Mouse (Mus musculus): ENCODE results near the gene Efnb2.

Gene Efnb2

GRCm38 (mm10) chr8:8655346-8656340 is 5.4 kb downstream of the Efnb2 start:
- DNase-seq (ENCODE audit: low spot score): no peak

DNA sequence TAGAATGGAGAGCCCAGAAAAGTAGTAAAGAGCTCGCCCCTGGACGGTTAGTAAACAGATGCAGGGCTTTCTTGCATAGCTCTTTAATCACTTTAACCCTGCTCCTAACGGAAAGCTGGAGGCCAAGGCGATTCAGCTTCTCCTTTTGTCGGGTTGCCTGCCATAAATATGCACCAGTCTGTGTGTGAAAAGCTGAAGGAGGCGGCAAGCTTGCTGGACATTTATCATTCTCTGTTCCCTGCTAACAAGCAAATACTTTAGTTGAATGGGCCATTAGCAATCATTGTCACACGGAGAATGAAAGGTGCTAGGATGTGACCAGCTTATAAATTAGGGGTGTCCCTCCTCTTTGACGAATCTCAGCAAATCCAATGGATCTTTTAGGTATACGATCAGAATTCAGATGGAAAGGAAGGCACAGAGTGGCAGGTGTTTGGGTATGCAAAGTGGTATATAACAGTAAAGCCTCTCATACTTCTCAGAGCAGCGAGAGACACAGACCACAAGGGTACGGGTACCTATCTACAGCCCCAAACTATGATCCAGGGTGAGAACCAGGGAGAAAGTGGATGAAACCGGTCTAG is 7.0 kb downstream of the Efnb2 start:
- DNase-seq (ENCODE audit: low spot score): no peak

DNA sequence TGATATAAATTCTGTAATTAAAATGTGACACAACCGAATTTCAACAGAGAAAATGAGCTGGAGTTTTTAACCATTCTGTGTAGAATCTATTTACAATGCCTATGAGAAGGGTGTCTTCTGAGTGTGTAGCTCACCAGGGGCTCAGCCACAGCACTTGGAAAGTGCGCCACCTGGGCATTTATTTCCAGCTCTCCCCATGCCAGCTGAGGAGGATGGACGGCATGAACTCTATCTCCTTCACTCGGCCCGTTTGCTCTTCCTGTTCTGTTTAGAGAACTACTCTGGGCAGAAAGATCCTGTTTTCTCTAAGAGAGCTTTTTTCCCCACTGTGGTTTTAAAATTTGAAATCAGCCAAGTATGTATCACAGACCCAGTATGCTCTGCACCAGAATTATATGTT is 7.7 kb downstream of the Efnb2 start:
- DNase-seq (ENCODE audit: low spot score): no peak

DNA sequence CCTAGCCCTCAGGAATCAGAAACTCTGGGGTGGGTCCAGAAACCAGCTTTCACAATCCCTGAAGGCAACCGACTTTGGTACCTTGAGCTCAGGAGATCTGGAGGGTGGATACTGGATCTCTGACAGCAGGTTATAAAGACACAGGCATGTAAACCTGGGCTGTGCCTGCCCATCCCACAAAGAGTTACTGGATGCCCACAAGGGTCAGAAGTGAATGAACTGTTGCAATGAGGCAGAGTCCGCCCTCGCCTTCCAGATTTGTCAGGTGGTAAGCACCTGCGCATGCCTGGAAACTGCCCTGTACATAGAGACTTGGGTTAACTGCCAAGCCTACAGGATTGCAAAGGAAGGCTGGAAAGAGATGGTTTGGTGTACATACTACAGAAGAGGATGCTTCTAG is 8.7 kb downstream of the Efnb2 start:
- no peak for DNase-seq (ENCODE audit: low spot score)

DNA sequence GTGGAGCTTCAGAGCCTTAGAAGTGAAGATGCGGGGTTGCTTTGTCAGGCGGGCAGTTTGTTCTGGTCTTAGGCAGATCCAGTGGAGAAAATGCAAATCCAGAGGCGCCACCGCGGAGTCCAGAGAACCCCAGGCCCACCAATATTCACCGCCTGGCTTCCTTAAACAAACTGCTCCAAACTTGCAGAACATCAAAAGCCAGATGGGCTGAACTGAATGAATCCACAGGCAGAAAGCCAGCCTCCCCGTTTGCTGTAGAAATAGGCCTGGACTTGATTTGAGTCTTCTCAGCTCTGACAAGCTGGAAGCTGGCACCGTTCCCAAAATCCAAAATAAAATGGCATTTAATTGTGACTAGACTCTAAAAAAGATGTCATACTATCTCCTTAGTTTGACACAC is 11.1 kb downstream of the Efnb2 start:
- no peak for DNase-seq (ENCODE audit: low spot score)

- DNase-seq (ENCODE audit: low spot score): no peak
Observed at GRCm38 (mm10) chr8:8649536-8649935, 11.5 kb downstream of the Efnb2 start.

DNA sequence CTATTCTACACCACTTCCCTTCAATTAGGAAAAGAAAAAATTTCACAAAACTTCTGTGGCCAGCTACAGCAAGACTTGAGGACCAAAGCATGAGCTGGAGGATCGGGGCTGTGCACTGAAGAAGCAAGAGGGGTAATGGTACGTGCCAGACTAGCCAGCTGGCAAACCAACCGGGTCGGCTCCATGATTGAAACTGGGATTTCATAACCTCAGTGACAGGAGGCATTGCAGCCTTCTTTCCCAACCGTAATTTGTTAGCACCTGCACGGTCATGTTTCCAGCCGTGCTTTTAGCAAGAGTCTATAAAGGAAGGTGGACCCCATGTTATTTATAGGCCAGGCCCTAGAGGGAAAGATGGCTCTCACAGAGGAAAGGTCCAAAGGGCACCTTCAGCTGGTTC is 12.4 kb downstream of the Efnb2 start:
- no peak for DNase-seq (ENCODE audit: low spot score)

DNA sequence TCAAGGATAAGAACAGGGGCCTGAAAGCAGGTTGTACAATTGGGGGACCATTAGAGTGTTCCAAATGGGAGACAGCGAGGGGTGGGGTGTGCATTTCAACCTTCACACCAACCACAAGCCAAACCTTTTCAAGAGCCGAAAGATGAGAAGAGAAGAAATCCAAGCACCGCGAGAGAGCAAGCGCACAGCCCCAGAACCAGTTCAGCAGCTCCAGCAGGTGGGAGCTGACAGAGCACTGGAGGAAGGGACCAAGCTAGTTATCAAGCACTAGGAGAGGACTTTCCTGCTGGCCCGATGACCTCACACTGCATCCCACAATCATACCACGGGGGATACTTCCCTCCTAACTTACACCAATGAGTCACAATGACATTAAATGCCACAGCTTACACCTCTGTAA is 13.2 kb downstream of the Efnb2 start:
- no peak for DNase-seq (ENCODE audit: low spot score)

DNA sequence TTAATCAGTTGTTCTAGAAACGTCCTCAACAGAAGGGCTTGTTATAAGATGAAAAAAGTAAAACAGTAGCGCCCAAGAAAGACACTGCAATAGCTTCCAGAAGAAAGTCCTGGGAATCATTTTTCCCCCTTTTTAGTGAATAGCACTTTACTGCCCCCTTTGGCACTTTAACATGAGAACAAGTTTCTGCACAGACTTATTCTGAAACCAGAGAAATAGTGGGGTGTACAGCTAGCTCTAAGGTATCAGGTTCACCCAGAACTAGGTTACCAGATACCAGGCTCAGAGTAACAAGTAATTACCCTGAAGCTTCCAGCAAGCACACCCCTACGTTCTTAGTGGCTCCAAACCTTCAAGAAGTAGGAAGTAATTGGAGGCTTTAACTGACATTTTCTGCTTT is 13.7 kb downstream of the Efnb2 start:
- no peak for DNase-seq (ENCODE audit: low spot score)

- DNase-seq (ENCODE audit: low spot score): no peak
Observed at GRCm38 (mm10) chr8:8644160-8644915, 16.7 kb downstream of the Efnb2 start.

DNA sequence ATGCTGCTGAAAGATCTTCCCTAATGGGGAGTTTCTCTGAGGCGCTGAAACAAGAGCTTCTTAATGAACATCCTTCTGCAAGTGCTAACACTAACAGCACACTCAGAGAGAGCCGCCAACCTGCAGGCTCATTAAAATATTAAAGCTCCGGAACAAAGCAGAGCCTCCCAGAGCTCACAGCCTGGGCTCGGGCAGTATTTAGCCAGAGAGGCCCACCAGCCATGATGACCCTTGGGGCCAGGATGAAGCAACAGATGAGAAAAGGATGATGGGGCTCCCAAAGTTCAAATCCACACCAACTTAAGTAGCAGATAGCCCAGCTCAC is 20.8 kb downstream of the Efnb2 start:
- no peak for DNase-seq (ENCODE audit: low spot score)

GRCm38 (mm10) chr8:8639569-8640263 is 21.3 kb downstream of the Efnb2 start:
- no peak for DNase-seq (ENCODE audit: low spot score)

- no peak for DNase-seq (ENCODE audit: low spot score)
Observed at GRCm38 (mm10) chr8:8631394-8631793, 29.6 kb downstream of the Efnb2 start.

DNA sequence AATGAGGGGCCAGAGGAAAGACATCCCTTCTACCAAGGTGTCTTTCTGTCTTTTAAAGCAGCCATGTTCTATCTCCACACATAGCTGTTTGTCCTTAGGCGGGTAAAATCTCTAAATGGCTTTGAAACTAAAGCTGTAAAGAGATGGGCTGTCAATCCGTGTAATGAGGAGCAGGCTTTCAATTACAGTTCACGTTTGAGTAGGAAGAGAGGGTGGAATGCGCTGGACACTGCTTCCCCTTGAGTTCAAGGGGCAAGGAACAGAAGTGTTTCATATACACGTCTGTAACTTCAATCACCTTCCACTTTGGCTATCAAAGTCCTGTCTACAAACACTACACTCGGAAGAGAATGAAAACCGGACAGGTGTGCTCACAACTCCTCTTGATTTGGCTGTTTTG is 37.0 kb downstream of the Efnb2 start:
- no peak for DNase-seq (ENCODE audit: low spot score)

DNA sequence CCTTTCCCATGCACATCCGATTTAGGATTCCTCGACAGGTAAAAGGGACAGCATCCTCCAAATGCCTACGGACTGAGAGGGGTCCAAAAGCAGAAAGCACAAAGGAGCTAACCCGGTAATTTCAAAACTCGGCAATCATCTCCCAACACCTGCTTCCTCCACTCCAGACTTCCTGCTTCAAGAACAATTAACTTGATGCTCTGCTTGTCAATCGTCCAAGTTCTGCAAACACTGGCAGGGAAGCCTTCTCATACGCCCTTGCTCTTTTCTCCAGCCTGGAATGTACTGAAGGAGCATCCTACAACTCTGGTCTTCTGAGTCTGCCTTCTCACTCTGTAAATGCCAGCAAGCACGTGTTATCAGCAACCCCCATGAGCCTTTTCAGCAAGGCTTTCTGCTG is 37.6 kb downstream of the Efnb2 start:
- DNase-seq (ENCODE audit: low spot score): no peak

GRCm38 (mm10) chr8:8622476-8622875 is 38.6 kb downstream of the Efnb2 start:
- DNase-seq (ENCODE audit: low spot score): no peak

DNA sequence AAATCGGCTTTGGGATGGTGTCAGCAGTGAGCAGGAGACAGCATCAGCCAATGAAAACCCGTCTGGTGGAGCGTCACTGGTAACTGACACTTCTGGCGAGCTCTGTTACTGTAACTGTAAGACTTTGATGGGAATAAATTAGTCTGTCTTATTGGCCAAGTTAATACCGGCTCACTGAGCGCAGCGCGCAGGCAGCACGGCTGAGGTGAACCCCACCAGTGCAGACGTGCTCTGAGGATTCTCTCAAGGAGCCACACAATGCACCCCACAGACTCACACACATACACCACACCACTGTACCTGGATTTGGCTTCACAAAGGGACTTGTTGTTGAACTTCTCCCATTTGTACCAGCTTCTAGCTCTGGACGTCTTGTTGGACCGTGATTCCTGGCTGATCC is 39.0 kb downstream of the Efnb2 start:
- DNase-seq (ENCODE audit: low spot score): no peak

DNA sequence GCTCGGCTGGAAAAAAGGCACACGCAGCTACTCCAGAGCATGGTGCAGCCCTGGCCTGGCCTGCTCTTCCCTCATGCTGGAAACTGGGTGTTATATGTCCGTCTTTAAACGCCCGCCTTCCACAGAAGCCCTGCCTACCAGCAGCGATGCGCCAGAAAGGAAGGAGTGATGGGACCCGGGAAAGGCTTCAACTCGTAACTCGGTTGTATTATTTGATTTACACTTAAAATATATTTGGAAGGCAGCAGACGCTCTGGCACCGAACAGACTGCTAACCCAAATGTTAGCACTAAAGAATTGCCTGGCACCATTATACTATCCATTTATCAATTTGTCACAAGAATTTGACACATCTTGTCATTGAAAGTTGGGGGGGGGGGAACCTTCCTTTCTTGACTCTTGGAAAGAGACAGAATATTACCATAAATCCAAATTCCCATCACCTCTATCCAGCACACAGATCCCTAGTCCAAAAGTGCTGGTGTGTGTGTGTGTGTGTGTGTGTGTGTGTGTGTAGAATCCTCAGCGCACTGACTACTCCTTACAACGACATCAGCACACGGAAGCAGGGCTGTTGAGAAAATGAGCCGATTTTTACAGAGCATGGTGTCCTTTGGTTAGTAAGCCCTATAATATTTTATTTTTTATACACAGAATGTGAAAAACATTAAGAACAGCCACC is 39.7 kb downstream of the Efnb2 start:
- no peak for DNase-seq (ENCODE audit: low spot score)

- no peak for DNase-seq (ENCODE audit: low spot score)
Observed at GRCm38 (mm10) chr8:8620536-8620935, 40.5 kb downstream of the Efnb2 start.

DNA sequence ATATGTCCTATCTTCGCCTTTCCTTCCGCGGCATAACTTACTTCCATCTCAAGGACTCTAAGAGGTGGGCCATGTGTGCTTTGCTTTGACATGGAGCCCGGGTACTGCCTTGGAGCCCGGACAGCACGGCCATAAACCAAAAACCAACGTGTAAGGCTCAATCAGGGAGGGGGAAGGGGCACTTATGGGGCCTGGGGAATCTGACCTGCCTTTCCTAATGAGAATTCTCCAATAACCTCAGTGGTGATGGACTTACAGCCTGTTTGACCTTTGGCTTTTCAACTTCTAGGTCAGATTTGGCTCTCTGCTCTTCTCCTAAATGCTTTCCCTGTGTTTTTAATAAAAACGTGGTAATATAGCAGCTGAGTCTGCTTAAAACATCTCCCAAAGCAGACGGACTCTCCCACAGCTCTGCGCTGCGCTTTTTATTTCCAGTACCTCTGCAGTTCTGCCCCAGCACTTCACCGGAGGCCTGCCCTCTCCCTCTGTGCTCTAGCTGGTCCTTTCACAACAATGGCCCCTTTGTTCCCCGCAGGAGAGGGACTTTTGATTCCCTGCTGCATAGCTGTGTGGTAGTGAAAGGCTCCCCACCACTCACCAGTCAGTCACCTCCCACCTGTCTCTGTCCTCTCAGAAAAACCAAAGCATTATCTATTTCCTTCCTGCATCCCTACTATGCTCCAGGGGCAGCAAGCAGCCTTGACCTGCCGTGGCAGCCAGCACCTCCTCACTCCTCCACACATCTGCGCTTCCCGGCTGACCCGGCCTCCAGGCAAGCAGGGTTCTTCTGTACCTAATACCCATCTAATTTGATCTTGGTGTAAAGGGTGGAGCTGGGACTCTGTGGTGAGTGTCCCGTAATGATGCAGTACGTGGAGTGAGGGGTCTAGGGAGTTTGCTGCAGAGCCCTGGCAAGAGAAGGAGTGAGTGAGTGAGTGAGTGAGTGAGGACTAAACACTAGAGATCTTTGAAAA is 41.5 kb downstream of the Efnb2 start:
- no peak for DNase-seq (ENCODE audit: low spot score)

GRCm38 (mm10) chr8:8613844-8614243 is 47.2 kb downstream of the Efnb2 start:
- no peak for DNase-seq (ENCODE audit: low spot score)
